Mouse (Mus musculus): ENCODE data around the gene Rcn1. TPM values are rescaled to one million over a fixed set of nuclear protein-coding genes. Genes with fewer than 3 reads are reported as not detected.

Rcn1 gene
- 123 and 129 TPM in 2 replicates for polyA plus RNA-seq (2014; fragmentation: Nextera tagmentation; extraction: Ambion mirVana)

- 1% methylated on average over 56 of the region's 57 CpGs for WGBS
- peak; percentile 91 for ATAC-seq (ENCODE audit: insufficient read depth, low FRiP score, low TSS enrichment)
- peak within 1 kb of the TSS; percentile 88 for H3K9ac ChIP-seq (ENCODE audit: low read length)
Observed at GRCm38 (mm10) chr2:105399085-105399891, at the start of gene Rcn1. Gene Rcn1, minus strand, starts transcription at chr2:105399319.

GRCm38 (mm10) chr2:105444072-105444471 is 45.0 kb upstream of the Rcn1 start:
- H3K4me1 ChIP-seq (ENCODE audit: control insufficient read depth, insufficient read depth, low read length): no peaks in the 10 kb centered on the region
- H3K4me3 ChIP-seq (ENCODE audit: low read depth, low read length): no peak overlapping the region
- DNase-seq (ENCODE audit: low spot score) (no peak), ATAC-seq (ENCODE audit: insufficient read depth, low FRiP score, low TSS enrichment) (no peak)
- no peak overlapping the region for H3K9ac ChIP-seq (ENCODE audit: low read length)
- no peaks in the 10 kb centered on the region for H3K36me3 ChIP-seq (ENCODE audit: control insufficient read depth, insufficient read depth, low read length)
- no peaks in the 10 kb centered on the region for H3K27me3 ChIP-seq (ENCODE audit: control insufficient read depth, insufficient read depth, low read length)
- H3K4me2 ChIP-seq (ENCODE audit: low read depth): no peak overlapping the region
- H3K9me3 ChIP-seq (ENCODE audit: control insufficient read depth, low read length): no peaks in the 10 kb centered on the region
- no peak overlapping the region for H3K27ac ChIP-seq (ENCODE audit: low read depth, low read length)
- 36% methylated on average over 3 of the region's 3 CpGs for WGBS

More at GRCm38 (mm10) chr2:105399085-105399891, at the start of gene Rcn1:
- peak within 1 kb of the TSS; percentile 76 for H3K4me3 ChIP-seq (ENCODE audit: low read depth, low read length)
- DNase-seq (ENCODE audit: low spot score): peak; percentile 88
- H3K4me2 ChIP-seq (ENCODE audit: low read depth): peak within 1 kb of the TSS; percentile 81
- peak within 1 kb of the TSS; percentile 83 for H3K27ac ChIP-seq (ENCODE audit: low read depth, low read length)
- no peaks in the 10 kb centered on the region for H3K27me3 ChIP-seq (ENCODE audit: control insufficient read depth, insufficient read depth, low read length)
- no peaks in the 10 kb centered on the region for H3K9me3 ChIP-seq (ENCODE audit: control insufficient read depth, low read length)
- H3K36me3 ChIP-seq (ENCODE audit: control insufficient read depth, insufficient read depth, low read length): no peaks in the 10 kb centered on the region; the same call in 1 of the 2 replicates
- H3K4me1 ChIP-seq (ENCODE audit: control insufficient read depth, insufficient read depth, low read length): peaks cover 16% of the 10 kb centered on the region

DNA sequence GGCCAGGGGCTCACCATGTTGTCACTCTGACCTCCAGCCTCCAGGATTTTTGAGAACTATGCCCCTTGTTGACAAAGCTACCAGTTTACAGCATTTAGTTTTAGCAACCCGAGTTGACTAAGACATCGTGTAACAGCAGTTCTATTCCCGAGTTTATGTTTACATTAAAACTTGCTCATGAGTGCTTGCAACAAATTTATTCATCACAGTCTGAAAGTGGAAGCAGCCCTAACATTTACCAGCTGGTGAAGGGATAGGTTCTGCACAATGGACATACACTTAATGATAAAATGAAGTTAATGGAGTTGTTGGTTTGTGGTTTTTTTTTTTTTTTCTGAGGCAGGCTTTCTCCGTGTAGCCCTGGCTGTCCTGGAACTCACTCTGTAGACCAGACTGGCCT is 39.9 kb upstream of the Rcn1 start:
- H3K9me3 ChIP-seq (ENCODE audit: control insufficient read depth, low read length): no peaks in the 10 kb centered on the region
- H3K4me2 ChIP-seq (ENCODE audit: low read depth): no peak overlapping the region
- no peak overlapping the region for H3K4me3 ChIP-seq (ENCODE audit: low read depth, low read length)
- H3K36me3 ChIP-seq (ENCODE audit: control insufficient read depth, insufficient read depth, low read length): no peaks in the 10 kb centered on the region
- 81% methylated on average over 4 of the region's 4 CpGs for WGBS
- H3K4me1 ChIP-seq (ENCODE audit: control insufficient read depth, insufficient read depth, low read length): no peaks in the 10 kb centered on the region
- no peak overlapping the region for H3K9ac ChIP-seq (ENCODE audit: low read length)
- ATAC-seq (ENCODE audit: insufficient read depth, low FRiP score, low TSS enrichment) (no peak), DNase-seq (ENCODE audit: low spot score) (no peak)
- H3K27me3 ChIP-seq (ENCODE audit: control insufficient read depth, insufficient read depth, low read length): no peaks in the 10 kb centered on the region
- H3K27ac ChIP-seq (ENCODE audit: low read depth, low read length): no peak overlapping the region

DNA sequence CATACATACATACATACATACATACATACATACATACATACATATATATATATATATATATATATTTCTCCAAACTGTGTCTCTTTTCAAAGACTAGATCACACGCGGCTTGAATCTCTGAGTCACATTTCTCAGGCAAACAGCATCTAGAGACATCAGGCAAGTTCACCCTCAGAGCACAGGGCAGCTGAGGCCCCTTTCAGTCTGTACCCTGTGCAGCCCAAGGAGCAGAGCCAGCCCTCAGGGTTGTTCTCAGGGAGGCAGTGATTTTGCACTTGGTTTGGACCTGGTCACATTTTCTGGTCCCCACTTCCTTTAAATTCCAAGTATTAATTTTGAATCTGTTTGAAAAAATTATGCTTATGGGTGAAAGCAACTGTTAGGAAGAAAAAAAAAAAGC is 39.4 kb upstream of the Rcn1 start:
- H3K4me2 ChIP-seq (ENCODE audit: low read depth): no peak overlapping the region
- no peak for DNase-seq (ENCODE audit: low spot score)
- no peaks in the 10 kb centered on the region for H3K9me3 ChIP-seq (ENCODE audit: control insufficient read depth, low read length)
- WGBS: 93% methylated on average over 2 of the region's 2 CpGs
- H3K36me3 ChIP-seq (ENCODE audit: control insufficient read depth, insufficient read depth, low read length): no peaks in the 10 kb centered on the region
- H3K27ac ChIP-seq (ENCODE audit: low read depth, low read length): no peak overlapping the region
- H3K9ac ChIP-seq (ENCODE audit: low read length): no peak overlapping the region
- no peak overlapping the region for H3K4me3 ChIP-seq (ENCODE audit: low read depth, low read length)
- no peaks in the 10 kb centered on the region for H3K27me3 ChIP-seq (ENCODE audit: control insufficient read depth, insufficient read depth, low read length)
- ATAC-seq (ENCODE audit: insufficient read depth, low FRiP score, low TSS enrichment): no peak
- H3K4me1 ChIP-seq (ENCODE audit: control insufficient read depth, insufficient read depth, low read length): no peaks in the 10 kb centered on the region

DNA sequence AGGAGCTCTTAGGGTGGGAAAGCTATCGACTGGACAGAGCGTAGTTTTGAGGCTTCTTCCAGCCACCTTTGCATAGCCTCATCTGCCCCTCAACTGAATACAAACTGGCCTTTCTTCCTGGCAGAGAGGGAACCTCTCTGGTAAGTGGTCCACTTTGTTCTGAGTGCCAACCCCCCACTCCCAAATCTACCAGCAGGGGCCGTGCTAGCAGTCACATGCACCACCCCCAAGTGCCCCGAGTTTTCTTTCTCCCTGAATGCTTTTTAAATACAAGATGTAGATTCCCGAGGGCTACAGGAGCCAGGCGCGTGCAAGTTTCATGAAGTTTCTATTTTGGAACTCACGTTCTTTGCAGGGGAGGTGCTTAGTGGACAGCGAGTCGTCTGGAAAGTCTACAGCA is 33.8 kb upstream of the Rcn1 start:
- Histone ChIP-seq H3K9me3 (ENCODE audit: control insufficient read depth, low read length) (no peaks in the 10 kb centered on the region), H3K9ac (ENCODE audit: low read length) (peak overlapping the region; percentile 30; the same call in 1 of the 2 replicates), H3K36me3 (ENCODE audit: control insufficient read depth, insufficient read depth, low read length) (no peaks in the 10 kb centered on the region), H3K4me2 (ENCODE audit: low read depth) (no peak overlapping the region), H3K27ac (ENCODE audit: low read depth, low read length) (no peak overlapping the region), H3K4me1 (ENCODE audit: control insufficient read depth, insufficient read depth, low read length) (0 out of 2 replicates have a peak, but pooled peaks cover 4% of the 10 kb centered on the region), H3K4me3 (ENCODE audit: low read depth, low read length) (no peak overlapping the region), H3K27me3 (ENCODE audit: control insufficient read depth, insufficient read depth, low read length) (no peaks in the 10 kb centered on the region)
- 25% methylated on average over 10 of the region's 10 CpGs for WGBS
- ATAC-seq (ENCODE audit: insufficient read depth, low FRiP score, low TSS enrichment) (no peak), DNase-seq (ENCODE audit: low spot score) (peak; percentile 20)

DNA sequence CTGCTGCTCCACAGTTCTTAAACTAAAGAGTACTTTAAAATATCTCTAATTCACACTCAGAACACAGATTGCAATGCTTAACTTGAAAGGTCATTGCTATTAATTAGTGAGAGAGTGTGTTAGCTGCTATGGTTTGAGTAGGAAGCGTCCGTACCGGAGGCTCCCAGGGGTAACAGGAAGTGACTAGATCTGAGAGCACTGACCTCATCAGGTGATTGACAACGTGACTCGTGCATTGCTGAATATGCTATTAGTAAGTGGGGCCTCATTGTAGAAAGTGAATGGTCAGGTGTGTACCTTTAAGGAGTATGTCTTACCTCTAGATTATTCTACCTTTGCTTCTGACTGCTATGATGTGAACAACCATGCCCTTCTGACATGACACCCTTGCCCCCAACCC is 31.3 kb upstream of the Rcn1 start:
- Histone ChIP-seq H3K27ac (ENCODE audit: low read depth, low read length) (no peak overlapping the region), H3K36me3 (ENCODE audit: control insufficient read depth, insufficient read depth, low read length) (no peaks in the 10 kb centered on the region), H3K4me3 (ENCODE audit: low read depth, low read length) (no peak overlapping the region), H3K4me1 (ENCODE audit: control insufficient read depth, insufficient read depth, low read length) (0 out of 2 replicates have a peak, but pooled peaks cover 4% of the 10 kb centered on the region), H3K9me3 (ENCODE audit: control insufficient read depth, low read length) (no peaks in the 10 kb centered on the region), H3K9ac (ENCODE audit: low read length) (no peak overlapping the region), H3K27me3 (ENCODE audit: control insufficient read depth, insufficient read depth, low read length) (no peaks in the 10 kb centered on the region), H3K4me2 (ENCODE audit: low read depth) (no peak overlapping the region)
- DNase-seq (ENCODE audit: low spot score) (no peak), ATAC-seq (ENCODE audit: insufficient read depth, low FRiP score, low TSS enrichment) (no peak)
- 87% methylated on average over 5 of the region's 5 CpGs for WGBS

DNA sequence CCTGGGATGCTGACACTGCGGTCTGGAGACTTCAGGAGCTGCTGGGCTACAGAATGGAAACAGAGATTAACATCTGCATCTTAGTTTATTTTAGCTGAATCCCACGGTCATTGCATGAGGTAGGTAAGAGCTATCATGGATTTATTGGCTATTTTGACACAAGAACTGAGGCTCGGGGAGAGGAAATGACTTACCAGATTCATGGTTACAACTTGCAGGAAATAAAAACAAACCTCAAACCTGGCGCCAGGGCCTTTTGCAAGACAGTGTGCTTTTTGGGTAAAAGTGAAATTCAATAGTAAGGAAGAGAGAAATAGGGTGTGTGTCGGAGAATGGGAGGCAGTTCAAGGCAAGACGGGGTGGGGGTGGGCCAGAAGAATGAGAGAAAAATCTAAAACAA is 30.8 kb upstream of the Rcn1 start:
- H3K36me3 ChIP-seq (ENCODE audit: control insufficient read depth, insufficient read depth, low read length): no peaks in the 10 kb centered on the region
- no peaks in the 10 kb centered on the region for H3K9me3 ChIP-seq (ENCODE audit: control insufficient read depth, low read length)
- no peak overlapping the region for H3K4me3 ChIP-seq (ENCODE audit: low read depth, low read length)
- H3K4me2 ChIP-seq (ENCODE audit: low read depth): no peak overlapping the region
- H3K27me3 ChIP-seq (ENCODE audit: control insufficient read depth, insufficient read depth, low read length): no peaks in the 10 kb centered on the region
- ATAC-seq (ENCODE audit: insufficient read depth, low FRiP score, low TSS enrichment) (no peak), DNase-seq (ENCODE audit: low spot score) (no peak)
- H3K9ac ChIP-seq (ENCODE audit: low read length): no peak overlapping the region
- 0 out of 2 replicates have a peak, but pooled peaks cover 4% of the 10 kb centered on the region for H3K4me1 ChIP-seq (ENCODE audit: control insufficient read depth, insufficient read depth, low read length)
- H3K27ac ChIP-seq (ENCODE audit: low read depth, low read length): no peak overlapping the region
- 76% methylated on average over 6 of the region's 6 CpGs for WGBS

GRCm38 (mm10) chr2:105428467-105428866 is 29.3 kb upstream of the Rcn1 start:
- Histone ChIP-seq H3K9ac (ENCODE audit: low read length) (no peak overlapping the region), H3K4me3 (ENCODE audit: low read depth, low read length) (no peak overlapping the region), H3K4me1 (ENCODE audit: control insufficient read depth, insufficient read depth, low read length) (0 out of 2 replicates have a peak, but pooled peaks cover 4% of the 10 kb centered on the region), H3K36me3 (ENCODE audit: control insufficient read depth, insufficient read depth, low read length) (no peaks in the 10 kb centered on the region), H3K4me2 (ENCODE audit: low read depth) (no peak overlapping the region), H3K27me3 (ENCODE audit: control insufficient read depth, insufficient read depth, low read length) (no peaks in the 10 kb centered on the region), H3K27ac (ENCODE audit: low read depth, low read length) (no peak overlapping the region), H3K9me3 (ENCODE audit: control insufficient read depth, low read length) (no peaks in the 10 kb centered on the region)
- DNase-seq (ENCODE audit: low spot score) (no peak), ATAC-seq (ENCODE audit: insufficient read depth, low FRiP score, low TSS enrichment) (no peak)
- WGBS: 24% methylated on average over 6 of the region's 6 CpGs

DNA sequence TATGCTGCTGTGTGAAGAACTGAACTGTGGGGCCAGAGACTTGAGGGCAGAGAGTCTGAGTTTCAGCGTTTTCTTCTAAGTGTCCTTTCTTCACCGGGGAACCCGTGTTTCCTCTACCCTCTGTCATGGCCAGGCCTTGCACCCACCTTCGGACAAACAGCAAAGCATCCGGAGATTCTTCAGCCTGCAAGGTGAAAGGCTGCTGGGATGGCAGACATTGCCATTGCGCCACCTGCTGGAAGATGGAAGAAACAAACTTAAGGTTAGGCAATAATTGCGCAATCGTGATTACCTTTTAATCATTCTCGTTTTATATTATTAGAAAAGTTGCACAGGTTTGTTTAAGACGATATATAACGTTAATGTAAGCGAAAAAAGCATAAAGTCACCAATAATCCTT is 28.9 kb upstream of the Rcn1 start:
- H3K36me3 ChIP-seq (ENCODE audit: control insufficient read depth, insufficient read depth, low read length): no peaks in the 10 kb centered on the region

More for the DNA sequence above, 28.9 kb upstream of the Rcn1 start:
- 4% methylated on average over 12 of the region's 12 CpGs for WGBS
- H3K27ac ChIP-seq (ENCODE audit: low read depth, low read length): no peak overlapping the region
- H3K27me3 ChIP-seq (ENCODE audit: control insufficient read depth, insufficient read depth, low read length): no peaks in the 10 kb centered on the region
- DNase-seq (ENCODE audit: low spot score) (peak; percentile 72), ATAC-seq (ENCODE audit: insufficient read depth, low FRiP score, low TSS enrichment) (no peak; the same call in 1 of the 2 replicates)
- no peak overlapping the region for H3K4me2 ChIP-seq (ENCODE audit: low read depth)
- no peak overlapping the region for H3K4me3 ChIP-seq (ENCODE audit: low read depth, low read length)
- no peaks in the 10 kb centered on the region for H3K9me3 ChIP-seq (ENCODE audit: control insufficient read depth, low read length)
- 0 out of 2 replicates have a peak, but pooled peaks cover 2% of the 10 kb centered on the region for H3K4me1 ChIP-seq (ENCODE audit: control insufficient read depth, insufficient read depth, low read length)
- H3K9ac ChIP-seq (ENCODE audit: low read length): no peak overlapping the region
